Mouse (Mus musculus) natural killer cell, adult 2 months (primary cell): ENCODE data around the gene Mup2.
"Not testable (repeated sequence)": the region's sequence is repeated elsewhere in the genome, so short reads cannot be mapped to it uniquely, and the experiment has no call there.

Experiments
- DNase-seq, 2 experiments: peaks; one replicate each; pipeline ENCODE4 v3.0.0; 2022; ENCODE audit warnings: low spot score in 2 of 2

The Mup2 gene

GRCm38 (mm10) chr4:60154189-60154588 lies at the start of gene Mup2:
Mup2 (minus strand) TSS chr4:60154289.
- not testable (repeated sequence) for DNase-seq
